Comparison of ENCODE assay signal across 13 mouse cellular contexts in the genomic region with DNA sequence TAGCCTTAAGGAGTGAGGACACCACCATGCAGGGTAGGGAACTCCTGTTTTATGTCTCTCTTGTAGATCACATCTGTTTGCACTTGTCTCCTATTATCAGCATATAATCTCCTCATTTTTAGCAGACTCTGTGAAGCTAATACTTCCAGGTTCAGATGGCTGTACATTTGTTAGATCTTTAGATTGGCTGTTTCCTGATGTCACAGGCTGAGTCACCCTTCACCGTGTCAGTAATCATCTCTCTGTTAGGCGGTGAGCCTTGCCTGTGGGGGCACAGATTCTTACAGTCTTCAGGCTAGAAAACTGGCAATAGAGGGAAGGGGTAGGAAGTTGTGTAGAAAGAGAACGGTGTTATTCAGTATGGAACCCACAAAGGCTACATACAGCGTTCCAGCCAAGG.
"Had no signal": no experiment of that assay in that cellular context is flagged by ENCODE, and none has a peak within 500 bp of the region (broad histone marks: within the 10 kb centered on the region; RNA-seq: fewer than 3 reads in every experiment).

No protein-coding gene starts in this region.

- H3K27ac ChIP-seq: kidney, embryonic 15.5 days; limb, embryonic 15.5 days; liver, embryonic 12.5 days; midbrain, embryonic 12.5 days; neural tube, embryonic 15.5 days had no signal

- ATAC-seq: liver, embryonic 12.5 days had no signal

- H3K36me3 ChIP-seq: kidney, embryonic 15.5 days; limb, embryonic 15.5 days; liver, embryonic 12.5 days; midbrain, embryonic 12.5 days; neural tube, embryonic 15.5 days had no signal

- H3K27me3 ChIP-seq: kidney, embryonic 15.5 days; liver, embryonic 12.5 days; midbrain, embryonic 12.5 days; neural tube, embryonic 15.5 days had no signal

- H3K9ac ChIP-seq: kidney, embryonic 15.5 days; limb, embryonic 15.5 days; liver, embryonic 12.5 days; lung, embryonic 14.5 days; midbrain, embryonic 12.5 days; neural tube, embryonic 15.5 days had no signal

- DNase-seq: kidney, adult 18-20 months; kidney, postnatal 14 days; lung, embryonic 14.5 days; lung, postnatal 10 days; lung, postnatal 4 days; thymus, postnatal 4 days had no signal

- H3K4me1 ChIP-seq: liver, embryonic 12.5 days; megakaryocyte, embryonic 14.5 days; midbrain, embryonic 12.5 days; neural tube, embryonic 15.5 days had no signal

- H3K4me3 ChIP-seq: kidney, embryonic 15.5 days; limb, embryonic 15.5 days; liver, embryonic 12.5 days; megakaryocyte, embryonic 14.5 days; midbrain, embryonic 12.5 days; myocyte; neural tube, embryonic 15.5 days had no signal

- H3K4me2 ChIP-seq: kidney, embryonic 15.5 days; limb, embryonic 15.5 days; liver, embryonic 12.5 days; lung, embryonic 14.5 days; midbrain, embryonic 12.5 days; neural tube, embryonic 15.5 days had no signal

- H3K9me3 ChIP-seq: kidney, embryonic 15.5 days; limb, embryonic 15.5 days; liver, embryonic 12.5 days; megakaryocyte, embryonic 14.5 days; midbrain, embryonic 12.5 days; neural tube, embryonic 15.5 days had no signal
